Comparison of ENCODE assay signal across 14 mouse cellular contexts in genomic region chr11:117416984-117417670, GRCm38 (mm10).
DNase-seq lines count a peak whose midpoint lies in the region; ATAC-seq and TF ChIP-seq lines count a peak whose summit lies in the region.
"Had no signal": no experiment of that assay in that cellular context is flagged by ENCODE, and none has a peak within 500 bp of the region (broad histone marks: within the 10 kb centered on the region; RNA-seq: fewer than 3 reads in every experiment).

No protein-coding gene starts in this region.

- H3K27me3 ChIP-seq in lung, postnatal 0 days (replicated peaks; ENCODE audit: insufficient read depth, low read length), result peaks cover 31% of the 10 kb centered on the region; the same call in 1 of the 2 replicates
- peaks cover 3 to 9% of the 10 kb centered on the region in 2 experiments for H3K27me3 ChIP-seq in MEL (ENCODE audit: control insufficient read depth in 1 of 2, insufficient read depth in 2 of 2, low read length in 2 of 2)

- peak; percentile 55 to 60 for DNase-seq in heart, adult 9 months (ENCODE audit: low spot score in 2 of 2)
- DNase-seq in heart, postnatal 14 days, result no peak
- no peak for DNase-seq in lung, postnatal 0 days (ENCODE audit: low spot score)
- no peak for DNase-seq in lung, adult 2 months
- peak; percentile 62 for DNase-seq in MEL (ENCODE audit: low read depth, low spot score)
- peak; percentile 37 for DNase-seq in induced T-regulatory cell, adult 2 months (ENCODE audit: low read depth)
- no peak for DNase-seq in urinary bladder, postnatal 10 days (ENCODE audit: low spot score)
- no peak for DNase-seq in adrenal gland, postnatal 14 days
- DNase-seq: cerebellum, postnatal 25 days; layer of hippocampus, postnatal 36 days had no signal

- no peak overlapping the region for H3K4me2 ChIP-seq in lung, postnatal 0 days (replicated peaks; ENCODE audit: low read depth, low read length)
- H3K4me2 ChIP-seq: limb, embryonic 13.5 days; lung, embryonic 15.5 days had no signal

- no peaks in the 10 kb centered on the region for H3K36me3 ChIP-seq in lung, postnatal 0 days (ENCODE audit: insufficient read depth, low read length)
- peaks cover 0 to 11% of the 10 kb centered on the region in 2 experiments; a peak in 2 of 4 replicates for H3K36me3 ChIP-seq in MEL (ENCODE audit: control insufficient read depth in 1 of 2, insufficient read depth in 2 of 2, low read length in 2 of 2)
- H3K36me3 ChIP-seq: limb, embryonic 13.5 days; lung, embryonic 15.5 days had no signal

- H3K9ac ChIP-seq in lung, postnatal 0 days (replicated peaks; ENCODE audit: low read depth), result no peak overlapping the region
- H3K9ac ChIP-seq in MEL (ENCODE audit: control insufficient read depth, low read depth, low read length, poor library complexity, severe bottlenecking), result no peak overlapping the region
- H3K9ac ChIP-seq: limb, embryonic 13.5 days; lung, embryonic 15.5 days had no signal

- intact Hi-C loops in heart, postnatal 14 days (cut with DNase I), result no loop called here

- H3K4me1 ChIP-seq in lung, postnatal 0 days (ENCODE audit: insufficient read depth, low read depth, low read length), result 0 out of 2 replicates have a peak, but pooled peaks cover 3% of the 10 kb centered on the region
- peaks cover 3% of the 10 kb centered on the region; the same call in 1 of the 2 replicates for H3K4me1 ChIP-seq in lung, adult 2 months (ENCODE audit: control insufficient read depth, insufficient read depth, low read length)
- peaks cover 5 to 15% of the 10 kb centered on the region in 2 experiments; a peak in 3 of 4 replicates for H3K4me1 ChIP-seq in MEL (ENCODE audit: control insufficient read depth in 1 of 2, insufficient read depth in 2 of 2, low read length in 2 of 2)

- ATAC-seq in lung, postnatal 0 days, result no peak
- ATAC-seq: intestine, embryonic 16.5 days had no signal

- 58% methylated on average over 8 of the region's 8 CpGs for WGBS in lung, postnatal 0 days
- WGBS in lung, adult 2 months, result 58% methylated on average over 8 of the region's 8 CpGs

- no peaks in the 10 kb centered on the region for H3K79me2 ChIP-seq in MEL (ENCODE audit: control insufficient read depth, insufficient read depth, low read length, poor library complexity)

- H3K4me3 ChIP-seq in lung, postnatal 0 days (ENCODE audit: low read depth, low read length), result no peak overlapping the region
- no peak overlapping the region for H3K4me3 ChIP-seq in lung, adult 2 months (replicated peaks; ENCODE audit: extremely low read depth, low read depth, low read length)
- no peak overlapping the region for H3K4me3 ChIP-seq in MEL (ENCODE audit: control insufficient read depth in 1 of 2, insufficient read depth in 1 of 2, low read depth in 2 of 2, low read length in 2 of 2)
- H3K4me3 ChIP-seq: erythroblast, embryonic 14.5 days; limb, embryonic 13.5 days; lung, embryonic 15.5 days had no signal

- no peak for TF ChIP-seq POLR2A in lung, adult 2 months (IDR thresholded peaks at IDR 0.05; ENCODE audit: borderline replicate concordance, extremely low read depth, low read depth, low read length)
- TF ChIP-seq POLR2A in MEL (IDR thresholded peaks at IDR 0.05; ENCODE audit: control insufficient read depth in 1 of 2, insufficient read depth in 1 of 2, low read depth in 1 of 2, low read length in 2 of 2, poor library complexity in 1 of 2), result no peak

- TF ChIP-seq RAD21 in MEL (IDR thresholded peaks at IDR 0.05; ENCODE audit: low read depth, low read length), result peak; percentile 36

- peak; percentile 24; the same call in 1 of the 2 replicates for TF ChIP-seq CTCF in lung, postnatal 0 days (IDR thresholded peaks at IDR 0.05)
- TF ChIP-seq CTCF in lung, adult 2 months (IDR thresholded peaks at IDR 0.05; ENCODE audit: insufficient read depth, low read length), result no peak
- peak; percentile 23 to 57 (median 44); a peak in 4 of 6 replicates for TF ChIP-seq CTCF in MEL (IDR thresholded peaks at IDR 0.05 in 2 of 3, conservative IDR thresholded peaks at IDR 0.05 in 1 of 3; ENCODE audit: control insufficient read depth in 1 of 3, insufficient read depth in 1 of 3, low read depth in 2 of 3, low read length in 3 of 3, poor library complexity in 1 of 3, severe bottlenecking in 1 of 3)

- no peak for TF ChIP-seq EP300 in lung, postnatal 0 days (IDR thresholded peaks at IDR 0.05)
- TF ChIP-seq EP300 in MEL (IDR thresholded peaks at IDR 0.05; ENCODE audit: low read depth in 1 of 2, low read length in 2 of 2), result no peak

- H3K27ac ChIP-seq in lung, postnatal 0 days (ENCODE audit: low read length), result no peak overlapping the region
- H3K27ac ChIP-seq in MEL (ENCODE audit: control insufficient read depth, low read depth, low read length), result no peak overlapping the region
- H3K27ac ChIP-seq: limb, embryonic 13.5 days; lung, embryonic 15.5 days had no signal

- no peaks in the 10 kb centered on the region for H3K9me3 ChIP-seq in lung, postnatal 0 days (ENCODE audit: low read length)
- H3K9me3 ChIP-seq in MEL (replicated peaks; ENCODE audit: insufficient read depth, low read length), result no peaks in the 10 kb centered on the region
- H3K9me3 ChIP-seq: limb, embryonic 13.5 days; lung, embryonic 15.5 days had no signal

TF ChIP-seq in MEL, 35 proteins besides CTCF, POLR2A, EP300 and RAD21:
- TF ChIP-seq JUND (IDR thresholded peaks at IDR 0.05; ENCODE audit: low read depth, low read length), result no peak
- TF ChIP-seq BHLHE40 (IDR thresholded peaks at IDR 0.05; ENCODE audit: borderline replicate concordance, low read depth, low read length), result no peak
- no peak for TF ChIP-seq MYC (IDR thresholded peaks at IDR 0.05; ENCODE audit: low read depth, low read length)
- no peak for TF ChIP-seq E2F4 (IDR thresholded peaks at IDR 0.05; ENCODE audit: borderline replicate concordance, low read depth, low read length)
- TF ChIP-seq MAFK (IDR thresholded peaks at IDR 0.05; ENCODE audit: borderline replicate concordance, low read depth, low read length), result no peak
- no peak for TF ChIP-seq SMC3 (IDR thresholded peaks at IDR 0.05; ENCODE audit: low read depth, low read length)
- TF ChIP-seq MAZ (IDR thresholded peaks at IDR 0.05; ENCODE audit: low read depth, low read length), result no peak
- no peak for TF ChIP-seq USF2 (IDR thresholded peaks at IDR 0.05; ENCODE audit: borderline replicate concordance in 1 of 2, insufficient read depth in 1 of 2, low read depth in 1 of 2, low read length in 2 of 2)
- TF ChIP-seq ZC3H11A (IDR thresholded peaks at IDR 0.05; ENCODE audit: low read depth, low read length), result no peak
- no peak for TF ChIP-seq HCFC1 (IDR thresholded peaks at IDR 0.05; ENCODE audit: low read depth, low read length)
- TF ChIP-seq GABPA (IDR thresholded peaks at IDR 0.05; ENCODE audit: low read depth, low read length), result no peak
- TF ChIP-seq POLR2AphosphoS5 (IDR thresholded peaks at IDR 0.05; ENCODE audit: borderline replicate concordance, low read depth, low read length), result no peak
- TF ChIP-seq CHD2 (IDR thresholded peaks at IDR 0.05; ENCODE audit: low read length), result no peak
- no peak for TF ChIP-seq POLR2AphosphoS2 (IDR thresholded peaks at IDR 0.05; ENCODE audit: low read length)
- no peak for TF ChIP-seq USF1 (IDR thresholded peaks at IDR 0.05; ENCODE audit: low read depth, low read length)
TF ChIP-seq in MEL: peak in this region for 0.

Comparison
In these comparisons a context has a peak if more than half of its experiments do, and no peak if none do; other contexts are left out.
1. DNase-seq: peak in heart, adult 9 months (2 of 2), MEL (single experiment) and induced T-regulatory cell, adult 2 months (single experiment); none in heart, postnatal 14 days (0 of 2), lung, postnatal 0 days (single experiment), lung, adult 2 months (single experiment), urinary bladder, postnatal 10 days (single experiment) and adrenal gland, postnatal 14 days (single experiment).